Mouse (Mus musculus): ENCODE measurements around the gene Nfkbil1.

The Nfkbil1 gene

GRCm38 (mm10) chr17:35235614-35236389 lies at the start of gene Nfkbil1:
TSS of gene Nfkbil1 (minus strand) at chr17:35235792.
- peak; percentile 56 for ATAC-seq (ENCODE audit: low TSS enrichment)

- no peak for ATAC-seq (ENCODE audit: low TSS enrichment)
Measured at GRCm38 (mm10) chr17:35280276-35280675, 44.7 kb upstream of the Nfkbil1 start.

- no peak for ATAC-seq (ENCODE audit: low TSS enrichment)
Measured at GRCm38 (mm10) chr17:35278957-35279688, 43.5 kb upstream of the Nfkbil1 start.

- no peak for ATAC-seq (ENCODE audit: low TSS enrichment)
Measured at GRCm38 (mm10) chr17:35278049-35278448, 42.5 kb upstream of the Nfkbil1 start.

- no peak for ATAC-seq (ENCODE audit: low TSS enrichment)
Measured at GRCm38 (mm10) chr17:35276304-35276864, 40.8 kb upstream of the Nfkbil1 start.

GRCm38 (mm10) chr17:35274770-35275169 lies 39.2 kb upstream of the Nfkbil1 start:
- ATAC-seq (ENCODE audit: low TSS enrichment), result peak; percentile 65; the same call in 1 of the 2 replicates

GRCm38 (mm10) chr17:35272249-35272648 lies 36.7 kb upstream of the Nfkbil1 start:
- ATAC-seq (ENCODE audit: low TSS enrichment), result no peak

- no peak for ATAC-seq (ENCODE audit: low TSS enrichment)
Measured at GRCm38 (mm10) chr17:35269653-35270347, 34.2 kb upstream of the Nfkbil1 start.

GRCm38 (mm10) chr17:35267399-35268086 lies 32.0 kb upstream of the Nfkbil1 start:
- no peak for ATAC-seq (ENCODE audit: low TSS enrichment)

GRCm38 (mm10) chr17:35263523-35263883 lies 27.9 kb upstream of the Nfkbil1 start:
- ATAC-seq (ENCODE audit: low TSS enrichment), result no peak

- peak; percentile 96 for ATAC-seq (ENCODE audit: low TSS enrichment)
Measured at GRCm38 (mm10) chr17:35262664-35263522, 27.3 kb upstream of the Nfkbil1 start, which contains the start of gene H2-D1. TSS of gene H2-D1 (plus strand) at chr17:35262730.

GRCm38 (mm10) chr17:35261651-35262050 lies 26.1 kb upstream of the Nfkbil1 start:
- ATAC-seq (ENCODE audit: low TSS enrichment), result no peak

- no peak for ATAC-seq (ENCODE audit: low TSS enrichment)
Measured at GRCm38 (mm10) chr17:35259621-35260020, 24.0 kb upstream of the Nfkbil1 start.

GRCm38 (mm10) chr17:35258492-35259478 lies 23.2 kb upstream of the Nfkbil1 start:
- no peak for ATAC-seq (ENCODE audit: low TSS enrichment)

- ATAC-seq (ENCODE audit: low TSS enrichment), result peak; percentile 39; the same call in 1 of the 2 replicates
Measured at GRCm38 (mm10) chr17:35257824-35258491, 22.4 kb upstream of the Nfkbil1 start.

GRCm38 (mm10) chr17:35257378-35257777 lies 21.8 kb upstream of the Nfkbil1 start:
- ATAC-seq (ENCODE audit: low TSS enrichment), result no peak

GRCm38 (mm10) chr17:35255704-35256103 lies 20.1 kb upstream of the Nfkbil1 start:
- ATAC-seq (ENCODE audit: low TSS enrichment), result no peak

GRCm38 (mm10) chr17:35255301-35255700 lies 19.7 kb upstream of the Nfkbil1 start:
- ATAC-seq (ENCODE audit: low TSS enrichment), result no peak
